Mouse (Mus musculus) embryonic facial prominence, embryonic 15.5 days (tissue): ENCODE measurements around the gene Casp2. TPM values are rescaled to one million over a fixed set of nuclear protein-coding genes. Genes with fewer than 3 reads are reported as not detected.

ENCODE experiments used
- ATAC-seq: fragments of 200-750 bp; cut with Nextera tagmentation; 2 replicates; pipeline ENCODE4 v1.8.0; 2017; ENCODE audit warnings: low read depth, moderate TSS enrichment; ENCODE audit not compliant: insufficient number of reproducible peaks, low FRiP score, low TSS enrichment
- H3K27ac ChIP-seq: fragments of 300-500 bp; sonication (generic); replicated peaks from 2 replicates; pipeline ENCODE4 v1.5.1; 2015; ENCODE audit warnings: mild to moderate bottlenecking, inconsistent platforms
- H3K27me3 ChIP-seq: fragments of 300-500 bp; sonication (generic); 2 replicates; pipeline ENCODE4 v1.6.1; 2015; ENCODE audit warnings: inconsistent platforms
- H3K36me3 ChIP-seq: fragments of 300-500 bp; sonication (generic); 2 replicates; pipeline ENCODE4 v1.6.1; 2015; ENCODE audit warnings: mild to moderate bottlenecking, inconsistent platforms
- H3K4me1 ChIP-seq: fragments of 300-500 bp; sonication (generic); 2 replicates; pipeline ENCODE4 v1.6.1; 2015; ENCODE audit warnings: inconsistent platforms
- H3K4me2 ChIP-seq: fragments of 300-500 bp; sonication (generic); replicated peaks from 2 replicates; pipeline ENCODE4 v1.6.1; 2015; ENCODE audit warnings: mild to moderate bottlenecking, inconsistent platforms
- H3K4me3 ChIP-seq: fragments of 300-500 bp; sonication (generic); replicated peaks from 2 replicates; pipeline ENCODE4 v1.5.1; 2015; ENCODE audit warnings: mild to moderate bottlenecking, inconsistent platforms
- H3K9ac ChIP-seq: fragments of 300-500 bp; sonication (generic); 2 replicates; pipeline ENCODE4 v1.6.1; 2015; ENCODE audit warnings: inconsistent platforms
- H3K9me3 ChIP-seq: fragments of 300-500 bp; sonication (generic); replicated peaks from 2 replicates; pipeline ENCODE4 v1.6.1; 2016; ENCODE audit warnings: inconsistent platforms
- WGBS: fragments of 180-500 bp; shearing (Covaris S2); methylation state at CpG from one replicate; pipeline ENCODE4 v1.1.7; 2015; 5-methylcytosine and 5-hydroxymethylcytosine counted together
- polyA plus RNA-seq: library from polyadenylated mRNA; unstranded; fragments of >200 nt; fragmentation: Nextera tagmentation; extraction: Ambion mirVana; gene quantifications from 2 replicates; pipeline ENCODE4 v1.2.1, GENCODE M21; 2015

The Casp2 gene
- polyA plus RNA-seq, 1 experiment from 2014 or later = 46.5 TPM

DNA sequence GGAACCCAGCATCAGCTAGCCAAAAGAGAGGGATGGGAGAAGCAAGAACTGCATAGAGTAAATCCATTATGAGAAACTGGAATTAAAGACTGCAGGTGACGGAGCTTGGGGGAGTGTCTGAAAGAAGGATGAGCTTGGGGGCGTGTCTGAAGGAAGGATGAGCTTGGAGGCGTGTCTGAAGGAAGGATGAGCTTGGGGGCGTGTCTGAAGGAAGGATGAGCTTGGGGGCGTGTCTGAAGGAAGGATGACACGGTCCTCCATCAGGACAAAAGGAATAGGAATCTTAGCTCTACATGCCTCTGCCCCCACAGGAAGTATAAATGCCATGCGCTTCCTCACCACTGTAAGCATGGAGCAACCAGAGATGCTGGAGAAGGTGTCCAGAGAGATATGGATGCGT, 17.6 kb upstream of the Casp2 start:
- Histone ChIP-seq H3K9me3 (no peaks in the 10 kb centered on the region), H3K27me3 (no peaks in the 10 kb centered on the region), H3K9ac (no peak overlapping the region), H3K4me1 (peaks cover 8% of the 10 kb centered on the region; the same call in 1 of the 2 replicates), H3K36me3 (no peaks in the 10 kb centered on the region), H3K4me3 (peak overlapping the region; percentile 18; the same call in 1 of the 2 replicates), H3K27ac (no peak overlapping the region), H3K4me2 (peak overlapping the region; percentile 36)
- 13% methylated on average over 8 of the region's 8 CpGs for WGBS
- no peak for ATAC-seq

DNA sequence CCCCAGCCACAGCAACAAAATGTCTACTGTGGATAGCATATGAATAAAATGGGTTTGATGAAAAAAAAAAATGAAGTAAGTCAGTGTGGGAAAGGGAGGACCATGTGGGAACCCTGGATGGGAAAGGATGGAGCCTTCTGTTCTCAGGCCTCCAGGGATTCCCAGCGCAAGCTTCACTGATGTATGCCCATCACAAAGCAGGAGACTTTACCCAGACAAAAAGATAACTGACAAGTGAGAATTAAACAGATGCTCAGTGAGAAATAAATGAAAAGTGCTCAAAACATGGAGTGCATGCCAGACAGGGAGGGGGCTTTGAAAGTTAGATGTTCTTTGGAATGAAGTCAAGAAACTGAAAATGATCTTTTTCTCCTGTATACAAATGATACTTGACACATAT, 16.8 kb upstream of the Casp2 start:
- WGBS = 74% methylated on average over 1 of the region's 1 CpGs
- no peak for ATAC-seq
- H3K4me1 ChIP-seq = peaks cover 8% of the 10 kb centered on the region; the same call in 1 of the 2 replicates

GRCm38 (mm10) chr6:42251791-42252190, 13.0 kb upstream of the Casp2 start:
- WGBS = 82% methylated on average over 4 of the region's 4 CpGs
- H3K27ac ChIP-seq = no peak overlapping the region
- H3K4me1 ChIP-seq = no peaks in the 10 kb centered on the region
- ATAC-seq = no peak
- H3K4me3 ChIP-seq = no peak overlapping the region
- no peaks in the 10 kb centered on the region for H3K9me3 ChIP-seq
- no peak overlapping the region for H3K9ac ChIP-seq
- H3K36me3 ChIP-seq = no peaks in the 10 kb centered on the region
- H3K4me2 ChIP-seq = no peak overlapping the region
- H3K27me3 ChIP-seq = no peaks in the 10 kb centered on the region

More for the DNA sequence above, 16.8 kb upstream of the Casp2 start:
- no peaks in the 10 kb centered on the region for H3K36me3 ChIP-seq
- H3K9ac ChIP-seq = no peak overlapping the region
- no peaks in the 10 kb centered on the region for H3K9me3 ChIP-seq
- no peak overlapping the region for H3K4me3 ChIP-seq
- no peaks in the 10 kb centered on the region for H3K27me3 ChIP-seq
- H3K4me2 ChIP-seq = no peak overlapping the region; the same call in 1 of the 2 replicates
- no peak overlapping the region for H3K27ac ChIP-seq

- no peaks in the 10 kb centered on the region for H3K36me3 ChIP-seq
- 74% methylated on average over 2 of the region's 2 CpGs for WGBS
- H3K4me2 ChIP-seq = no peak overlapping the region
- H3K27me3 ChIP-seq = no peaks in the 10 kb centered on the region
- no peak overlapping the region for H3K27ac ChIP-seq
- no peak overlapping the region for H3K4me3 ChIP-seq
- no peaks in the 10 kb centered on the region; the same call in 1 of the 2 replicates for H3K4me1 ChIP-seq
- no peak for ATAC-seq
- no peak overlapping the region for H3K9ac ChIP-seq
- H3K9me3 ChIP-seq = no peaks in the 10 kb centered on the region
Measured at GRCm38 (mm10) chr6:42253103-42253502, 11.7 kb upstream of the Casp2 start.

DNA sequence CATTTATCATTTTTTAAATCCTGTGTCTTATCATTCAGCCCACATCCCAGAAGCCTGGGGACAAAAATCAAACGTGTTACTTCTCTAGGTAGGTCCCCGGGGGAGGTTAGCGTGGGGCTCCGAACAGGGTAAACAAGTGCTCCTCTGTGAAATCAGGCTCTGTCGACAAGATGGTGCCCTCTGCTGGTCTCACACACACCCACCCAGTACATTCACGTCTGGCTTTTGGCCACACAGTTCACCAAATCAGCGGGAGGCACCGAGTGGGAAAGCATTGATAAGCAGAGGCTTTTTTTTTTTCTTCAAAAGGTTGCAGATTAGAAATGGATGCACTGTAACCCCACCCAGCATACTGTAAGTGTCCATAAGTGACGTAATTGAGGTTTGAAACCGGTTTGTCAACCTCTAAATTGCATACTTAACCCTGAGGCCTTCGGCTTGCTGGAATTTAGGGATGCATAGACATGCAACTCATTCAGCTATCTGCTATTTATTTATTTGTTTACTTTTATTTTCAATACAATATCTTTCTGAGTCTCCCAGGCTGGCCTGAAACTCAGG, 7.4 kb upstream of the Casp2 start:
- Histone ChIP-seq H3K9me3 (no peaks in the 10 kb centered on the region), H3K9ac (no peak overlapping the region), H3K4me2 (no peak overlapping the region), H3K4me3 (no peak overlapping the region), H3K36me3 (no peaks in the 10 kb centered on the region), H3K27ac (no peak overlapping the region), H3K27me3 (no peaks in the 10 kb centered on the region), H3K4me1 (no peaks in the 10 kb centered on the region; the same call in 1 of the 2 replicates)
- no peak for ATAC-seq
- WGBS = 13% methylated on average over 11 of the region's 11 CpGs

DNA sequence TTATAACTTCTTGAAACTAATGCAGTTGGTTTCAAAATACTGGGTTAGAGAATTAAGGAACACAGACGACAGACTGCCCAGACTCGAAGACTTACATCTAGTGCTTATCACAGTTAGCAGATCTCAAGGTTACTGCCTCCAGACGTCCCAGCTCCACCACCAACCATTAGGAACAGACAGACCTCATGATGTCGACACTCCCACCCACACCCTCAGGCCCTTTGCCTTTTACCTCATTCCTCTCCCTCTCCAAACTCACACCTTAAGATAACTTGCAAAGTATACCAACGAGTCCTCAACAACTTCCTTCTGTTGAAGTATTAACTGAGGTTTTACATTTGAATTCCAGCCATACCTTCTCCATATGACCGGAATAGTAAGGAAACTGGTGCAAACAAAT, 4.4 kb upstream of the Casp2 start:
- no peak for ATAC-seq

DNA sequence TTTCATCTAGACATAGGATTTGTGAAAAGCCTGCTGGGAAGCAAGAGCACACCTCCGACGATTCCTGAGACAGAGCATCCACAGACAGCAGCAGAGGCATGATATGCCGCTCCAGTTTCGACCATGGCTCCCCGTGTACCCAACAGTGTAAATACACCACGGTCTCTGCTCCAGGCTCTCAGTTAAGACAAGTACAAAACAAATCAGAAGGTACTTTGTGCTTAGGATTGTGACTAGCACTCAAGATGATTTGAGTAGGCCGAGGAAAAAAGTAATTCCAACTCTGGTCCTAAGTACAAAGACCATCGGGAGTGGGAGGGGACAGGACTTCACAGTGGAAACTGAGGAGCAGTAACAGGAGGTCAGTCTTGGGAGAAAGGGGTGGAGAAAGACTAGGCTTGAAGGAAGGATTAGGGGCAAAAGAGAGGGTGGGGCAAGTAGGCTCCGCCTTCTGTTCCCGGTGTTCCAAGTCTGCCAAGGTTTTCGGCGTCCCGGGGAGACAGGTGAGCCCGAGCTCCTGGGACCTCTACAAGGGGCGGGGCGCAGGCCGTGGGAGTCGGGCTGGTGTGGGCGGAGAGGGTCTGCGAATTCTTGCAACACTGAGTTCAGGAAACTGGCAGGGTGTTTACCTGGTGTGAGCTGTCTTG, 3.1 kb upstream of the Casp2 start, which contains the start of gene Tmem139:
Tmem139 (plus strand) TSS at position 447 of the 647 bp plus-strand sequence.
- Histone ChIP-seq H3K36me3 (no peaks in the 10 kb centered on the region), H3K4me3 (peak within 1 kb of the TSS; percentile 8), H3K27me3 (no peaks in the 10 kb centered on the region), H3K4me2 (peak within 1 kb of the TSS; percentile 17), H3K9ac (no peak within 1 kb of the TSS), H3K4me1 (peaks cover 5% of the 10 kb centered on the region), H3K27ac (no peak within 1 kb of the TSS), H3K9me3 (no peaks in the 10 kb centered on the region)
- WGBS = 19% methylated on average over 20 of the region's 20 CpGs
- no peak for ATAC-seq

More for the DNA sequence above, 4.4 kb upstream of the Casp2 start:
- H3K36me3 ChIP-seq = no peaks in the 10 kb centered on the region
- H3K4me1 ChIP-seq = no peaks in the 10 kb centered on the region; the same call in 1 of the 2 replicates
- no peak overlapping the region for H3K27ac ChIP-seq
- H3K9ac ChIP-seq = no peak overlapping the region
- H3K27me3 ChIP-seq = no peaks in the 10 kb centered on the region
- WGBS = 46% methylated on average over 6 of the region's 6 CpGs
- H3K4me2 ChIP-seq = no peak overlapping the region
- no peaks in the 10 kb centered on the region for H3K9me3 ChIP-seq
- no peak overlapping the region for H3K4me3 ChIP-seq

GRCm38 (mm10) chr6:42265391-42266330, 876 bp downstream of the Casp2 start:
- no peak for ATAC-seq
- Histone ChIP-seq H3K9ac (peak overlapping the region; percentile 92), H3K27ac (peak overlapping the region; percentile 94), H3K4me3 (peak overlapping the region; percentile 90), H3K9me3 (no peaks in the 10 kb centered on the region), H3K27me3 (no peaks in the 10 kb centered on the region), H3K4me1 (peaks cover 16% of the 10 kb centered on the region), H3K36me3 (peaks cover 34% of the 10 kb centered on the region), H3K4me2 (peak overlapping the region; percentile 83)
- WGBS = under 1% methylated on average over 21 of the region's 21 CpGs

- Histone ChIP-seq H3K4me1 (peaks cover 16% of the 10 kb centered on the region), H3K27ac (no peak overlapping the region), H3K4me3 (no peak overlapping the region), H3K9ac (no peak overlapping the region), H3K9me3 (no peaks in the 10 kb centered on the region), H3K4me2 (no peak overlapping the region), H3K36me3 (peaks cover 62% of the 10 kb centered on the region), H3K27me3 (no peaks in the 10 kb centered on the region)
- ATAC-seq = no peak
Measured at GRCm38 (mm10) chr6:42270817-42271216, 6.0 kb downstream of the Casp2 start.

- WGBS = 15% methylated on average over 2 of the region's 2 CpGs
- H3K27me3 ChIP-seq = no peaks in the 10 kb centered on the region
- H3K36me3 ChIP-seq = peaks cover 75% of the 10 kb centered on the region
Measured at GRCm38 (mm10) chr6:42276151-42276550, 11.4 kb downstream of the Casp2 start.

GRCm38 (mm10) chr6:42282865-42283528, 18.2 kb downstream of the Casp2 start:
- 61% methylated on average over 5 of the region's 5 CpGs for WGBS
- H3K4me3 ChIP-seq = no peak overlapping the region
- H3K4me2 ChIP-seq = no peak overlapping the region
- no peak overlapping the region for H3K27ac ChIP-seq
- H3K27me3 ChIP-seq = no peaks in the 10 kb centered on the region
- H3K4me1 ChIP-seq = no peaks in the 10 kb centered on the region
- no peak for ATAC-seq
- no peaks in the 10 kb centered on the region for H3K9me3 ChIP-seq
- H3K9ac ChIP-seq = no peak overlapping the region
- peaks cover 54% of the 10 kb centered on the region for H3K36me3 ChIP-seq

More at GRCm38 (mm10) chr6:42276151-42276550, 11.4 kb downstream of the Casp2 start:
- Histone ChIP-seq H3K9ac (no peak overlapping the region), H3K9me3 (no peaks in the 10 kb centered on the region), H3K4me3 (no peak overlapping the region), H3K27ac (no peak overlapping the region), H3K4me1 (peaks cover 5% of the 10 kb centered on the region; the same call in 1 of the 2 replicates), H3K4me2 (no peak overlapping the region)
- ATAC-seq = no peak
